Mouse (Mus musculus) cerebellum, adult 9-11 months (tissue): ENCODE results near the gene Col11a2.
A peak's percentile ranks its signal among the peaks of the same experiment; 100 is the strongest.

Experiments
- DNase-seq: peaks from one replicate; pipeline ENCODE4 v3.0.0; 2022

Col11a2 gene

GRCm38 (mm10) chr17:34026917-34027655 is 12.2 kb upstream of the Col11a2 start:
- peak; percentile 73 for DNase-seq

GRCm38 (mm10) chr17:34027656-34028223 is 11.5 kb upstream of the Col11a2 start, which contains the start of gene H2-Ke6:
H2-Ke6 (minus strand) TSS chr17:34028060.
- DNase-seq = peak; percentile 93

- peak; percentile 68 for DNase-seq
Measured at GRCm38 (mm10) chr17:34028501-34029149, 10.6 kb upstream of the Col11a2 start.

GRCm38 (mm10) chr17:34029150-34029889 is 9.9 kb upstream of the Col11a2 start:
- DNase-seq = peak; percentile 56

GRCm38 (mm10) chr17:34029890-34030595 is 9.2 kb upstream of the Col11a2 start:
- DNase-seq = peak; percentile 45

GRCm38 (mm10) chr17:34030861-34031326 is 8.3 kb upstream of the Col11a2 start:
- peak; percentile 80 for DNase-seq

- DNase-seq = peak; percentile 98
Measured at GRCm38 (mm10) chr17:34031465-34032173, 7.6 kb upstream of the Col11a2 start, which contains the start of the genes Slc39a7 and Rxrb. Slc39a7 (minus strand) TSS chr17:34031682. Rxrb (plus strand) TSS chr17:34031812.

- DNase-seq = no peak
Measured at GRCm38 (mm10) chr17:34032174-34032632, 7.0 kb upstream of the Col11a2 start.

GRCm38 (mm10) chr17:34032806-34033205 is 6.4 kb upstream of the Col11a2 start:
- peak; percentile 71 for DNase-seq

GRCm38 (mm10) chr17:34033441-34033840 is 5.8 kb upstream of the Col11a2 start:
- DNase-seq = peak; percentile 62

- DNase-seq = peak; percentile 76
Measured at GRCm38 (mm10) chr17:34034064-34034463, 5.2 kb upstream of the Col11a2 start.

- DNase-seq = peak; percentile 12
Measured at GRCm38 (mm10) chr17:34035517-34035916, 3.7 kb upstream of the Col11a2 start.

GRCm38 (mm10) chr17:34036647-34037046 is 2.6 kb upstream of the Col11a2 start:
- DNase-seq = peak; percentile 47

- DNase-seq = peak; percentile 32
Measured at GRCm38 (mm10) chr17:34037241-34037640, 2.0 kb upstream of the Col11a2 start.

- DNase-seq = peak; percentile 64
Measured at GRCm38 (mm10) chr17:34038440-34038839, 797 bp upstream of the Col11a2 start.

GRCm38 (mm10) chr17:34039562-34040450 is 569 bp downstream of the Col11a2 start:
- DNase-seq = peak; percentile 38

GRCm38 (mm10) chr17:34045941-34046340 is 6.7 kb downstream of the Col11a2 start:
- no peak for DNase-seq

- no peak for DNase-seq
Measured at GRCm38 (mm10) chr17:34047404-34048050, 8.3 kb downstream of the Col11a2 start.

- DNase-seq = no peak
Measured at GRCm38 (mm10) chr17:34057224-34057623, 18.0 kb downstream of the Col11a2 start.

- DNase-seq = no peak
Measured at GRCm38 (mm10) chr17:34068864-34069263, 29.6 kb downstream of the Col11a2 start.
